Mouse (Mus musculus): Measurements from ENCODE around the gene Rgs17.

Gene Rgs17

GRCm38 (mm10) chr10:5823740-5824491 is 98.3 kb downstream of the Rgs17 start, which contains the start of gene Mtrf1l:
Mtrf1l (minus strand) TSS chr10:5823910.
- peak; percentile 88 for DNase-seq (ENCODE audit: low spot score)

- no peak for DNase-seq (ENCODE audit: low spot score)
These were observed 98.9 kb downstream of the Rgs17 start for GRCm38 (mm10) chr10:5823291-5823739.

DNA sequence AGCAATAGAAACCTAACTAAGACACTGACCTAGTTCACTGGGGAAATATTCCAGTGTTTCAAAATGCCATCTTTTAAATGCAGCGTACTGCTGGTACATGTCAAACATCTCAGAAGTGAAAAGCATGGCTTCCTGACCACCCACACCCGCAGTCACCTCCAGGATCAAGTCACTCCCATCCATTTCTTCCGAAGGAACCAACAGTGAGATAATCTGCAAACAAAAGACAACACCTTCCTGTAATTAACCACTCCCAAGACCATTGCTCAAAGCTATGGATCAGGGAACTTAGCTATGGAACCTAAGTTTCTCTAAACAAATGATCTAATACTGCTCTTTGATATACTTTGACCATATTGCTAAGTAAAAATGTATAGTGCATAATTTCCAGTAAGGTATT is 103.4 kb downstream of the Rgs17 start:
- DNase-seq (ENCODE audit: low spot score): no peak

DNA sequence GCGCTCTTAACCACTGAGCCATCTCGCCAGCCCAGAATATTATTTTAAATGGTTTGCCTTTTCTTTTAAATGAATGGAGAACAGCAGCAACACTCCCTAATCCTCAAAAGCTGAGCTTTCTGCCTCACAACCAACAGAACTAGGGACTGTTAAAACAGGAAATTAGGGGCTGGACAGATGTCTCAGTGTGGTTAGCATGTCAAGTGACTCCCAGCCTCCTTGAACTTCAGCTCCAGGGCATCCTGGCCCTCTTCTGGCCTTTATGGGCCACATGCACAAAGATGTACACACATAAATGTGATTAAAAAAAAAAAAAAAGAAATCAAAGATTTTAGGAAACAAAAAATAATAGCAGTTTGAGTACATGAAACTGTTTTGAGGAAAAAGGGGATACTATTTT is 106.2 kb downstream of the Rgs17 start:
- no peak for DNase-seq (ENCODE audit: low spot score)

DNA sequence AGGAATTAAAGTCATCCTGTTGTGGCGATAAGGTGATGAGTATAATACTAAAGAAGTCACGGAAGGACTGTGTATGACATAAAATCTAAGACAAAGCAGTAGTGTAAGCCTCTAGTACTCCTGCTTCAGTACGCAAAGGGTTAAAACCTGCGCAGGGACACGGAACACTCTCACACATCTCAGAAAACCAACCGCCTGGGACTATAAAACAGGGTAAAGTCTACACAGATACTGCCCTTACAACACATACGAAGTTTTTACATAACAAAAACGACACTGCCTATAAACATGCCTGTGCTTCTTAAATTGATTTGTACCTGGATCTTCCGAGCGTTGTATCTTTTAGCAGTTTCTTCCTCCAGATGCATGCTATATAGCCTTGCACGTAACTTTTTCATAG is 108.5 kb downstream of the Rgs17 start:
- DNase-seq (ENCODE audit: low spot score): no peak

DNA sequence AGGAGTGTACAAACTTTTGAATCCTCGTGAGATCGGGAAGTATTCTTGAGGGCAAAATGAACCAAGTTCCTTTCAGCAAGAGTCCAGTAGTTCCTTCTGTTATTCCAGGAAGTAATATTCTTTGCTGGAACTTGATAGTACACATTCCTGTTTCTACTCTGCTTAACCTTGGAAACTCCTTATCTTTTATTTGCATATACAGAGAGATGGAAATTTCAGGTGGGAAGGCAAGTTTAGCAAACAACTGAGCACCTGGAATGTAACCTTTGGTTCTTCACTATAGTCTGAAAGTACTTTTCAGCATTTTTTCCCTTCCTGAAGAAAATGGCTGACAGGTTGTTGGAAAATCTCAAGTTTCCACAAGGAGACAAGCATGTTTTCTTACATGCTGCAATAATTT is 114.5 kb downstream of the Rgs17 start:
- no peak for DNase-seq (ENCODE audit: low spot score)

GRCm38 (mm10) chr10:5806996-5807395 is 115.2 kb downstream of the Rgs17 start:
- DNase-seq (ENCODE audit: low spot score): no peak

DNA sequence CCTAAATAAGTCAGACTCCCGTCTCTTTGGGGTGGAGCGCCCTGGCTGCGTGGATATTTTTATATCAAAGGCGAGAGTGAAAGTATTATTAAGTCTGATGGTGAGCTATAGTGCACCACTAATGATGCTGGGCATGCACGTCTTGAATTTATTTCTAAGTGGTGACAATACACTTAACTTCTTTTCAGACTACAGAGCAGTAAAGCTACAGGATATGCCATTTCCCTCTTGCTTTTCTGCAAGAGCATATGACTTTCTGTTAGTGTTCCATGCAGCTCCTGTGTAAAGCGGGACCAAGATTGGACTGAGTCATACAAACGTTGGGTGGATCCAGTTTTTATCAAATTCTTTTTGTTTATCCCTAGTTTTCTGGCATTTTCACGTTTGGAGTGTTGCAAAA is 115.8 kb downstream of the Rgs17 start:
- no peak for DNase-seq (ENCODE audit: low spot score)

GRCm38 (mm10) chr10:5805731-5806307 is 116.4 kb downstream of the Rgs17 start:
- DNase-seq (ENCODE audit: low spot score): peak; percentile 83

DNA sequence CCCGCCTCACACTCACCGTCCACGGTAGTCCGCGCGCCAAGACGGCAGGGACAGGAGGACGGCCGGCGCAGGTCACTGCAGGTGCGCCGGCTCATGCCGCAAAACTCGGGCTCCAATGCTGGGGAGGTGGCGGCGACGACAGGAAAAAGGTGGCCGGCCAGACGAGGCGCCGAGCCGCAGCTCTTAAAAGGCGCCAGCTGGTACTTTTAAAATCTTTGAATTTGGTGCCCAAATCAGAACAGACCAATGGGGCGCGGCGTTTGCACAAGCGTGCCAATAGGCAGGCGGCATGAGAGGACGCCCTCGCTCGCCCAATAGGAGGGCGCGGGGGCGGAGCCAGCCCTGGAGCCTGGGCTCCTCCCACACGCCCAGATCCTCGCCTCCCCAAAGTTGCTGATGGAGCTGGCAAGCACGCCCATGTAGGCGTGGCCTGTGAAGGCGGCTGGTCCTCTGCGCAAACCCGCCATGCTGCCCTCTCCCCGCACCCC is 116.9 kb downstream of the Rgs17 start, which contains the start of gene Fbxo5:
Gene Fbxo5, minus strand, starts transcription at position 358 of the 488 bp plus-strand sequence.
- DNase-seq (ENCODE audit: low spot score): peak; percentile 91

DNA sequence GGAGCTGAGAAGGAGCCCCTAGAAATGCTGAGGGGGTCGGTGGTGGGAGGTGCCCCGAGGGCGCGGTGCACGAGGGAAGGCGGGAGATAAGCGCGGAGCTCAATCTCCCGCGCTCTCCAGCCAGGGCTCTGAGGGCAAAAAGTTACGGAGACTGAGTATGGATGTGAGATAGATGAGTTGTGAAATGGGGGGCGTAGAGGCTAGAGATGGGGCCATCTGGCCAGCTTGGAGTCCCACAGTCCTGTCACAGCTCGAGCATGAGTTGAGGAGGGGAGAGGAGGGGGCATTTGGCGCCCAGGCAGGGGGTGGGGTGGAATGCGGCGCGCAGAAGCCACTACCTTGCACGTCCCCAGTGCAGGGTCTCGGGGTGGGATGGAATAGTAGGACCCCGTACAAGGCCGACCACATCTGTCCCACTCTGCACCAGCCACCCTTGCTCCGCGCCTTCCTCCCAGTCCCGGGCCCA is 117.5 kb downstream of the Rgs17 start:
- no peak for DNase-seq (ENCODE audit: low spot score)

DNA sequence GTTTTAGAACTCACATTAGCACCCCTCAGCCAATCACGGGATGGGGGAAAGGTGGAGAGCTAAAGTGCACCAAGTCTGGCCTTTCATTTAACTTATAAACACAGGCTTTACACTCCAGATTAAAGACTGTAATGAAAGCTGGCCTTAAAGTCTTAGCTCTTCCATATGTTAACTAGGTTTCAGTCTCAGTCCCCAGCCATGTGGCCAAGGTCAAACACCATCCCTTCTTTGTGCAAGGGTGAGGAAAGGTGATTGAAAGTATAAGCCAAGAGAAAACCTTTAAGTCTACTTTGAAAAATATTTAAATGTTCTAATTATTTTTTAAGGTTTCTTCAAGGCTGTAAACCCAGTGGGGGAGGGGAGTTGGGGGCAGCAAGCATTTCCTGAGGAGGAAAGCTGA is 118.5 kb downstream of the Rgs17 start:
- DNase-seq (ENCODE audit: low spot score): no peak

DNA sequence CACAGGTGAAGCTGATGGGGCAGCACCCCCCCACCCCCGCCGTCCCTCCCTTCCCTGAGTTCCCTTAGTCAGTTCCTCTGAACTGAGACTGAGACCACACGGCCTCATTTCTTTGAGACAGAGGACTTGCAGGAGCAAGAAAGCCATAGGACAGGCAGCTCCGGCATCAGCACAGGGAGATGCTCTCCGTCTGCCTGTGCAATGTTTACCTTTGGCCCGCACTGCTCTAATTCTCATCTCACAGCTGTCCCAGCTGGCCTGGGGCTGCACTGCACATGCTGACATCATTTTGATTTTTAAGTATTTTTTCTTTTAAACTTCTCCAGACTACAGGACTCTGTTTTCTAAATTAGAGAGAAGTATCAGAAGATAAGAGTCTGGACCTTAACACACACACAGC is 119.3 kb downstream of the Rgs17 start:
- DNase-seq (ENCODE audit: low spot score): no peak

DNA sequence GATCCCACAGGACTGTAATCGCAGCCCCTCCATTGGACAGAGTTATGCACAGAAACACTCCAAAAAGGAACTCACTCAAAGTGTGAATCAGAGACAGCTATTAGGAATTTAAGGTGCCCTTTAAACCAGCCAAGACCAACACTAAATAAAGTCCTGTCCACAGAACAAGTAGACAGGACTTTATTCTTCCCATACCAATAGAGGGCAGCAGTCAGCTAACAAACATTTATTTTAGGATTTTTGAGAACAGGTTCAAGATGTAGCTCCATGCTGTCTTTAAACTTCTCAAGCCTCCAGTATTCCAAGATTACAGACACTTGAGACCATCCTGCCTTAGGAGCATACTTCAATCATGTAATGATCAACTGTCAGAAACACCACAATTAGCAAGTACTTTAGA is 121.7 kb downstream of the Rgs17 start:
- DNase-seq (ENCODE audit: low spot score): no peak

- DNase-seq (ENCODE audit: low spot score): no peak
These were observed 124.1 kb downstream of the Rgs17 start for GRCm38 (mm10) chr10:5798069-5798468.

DNA sequence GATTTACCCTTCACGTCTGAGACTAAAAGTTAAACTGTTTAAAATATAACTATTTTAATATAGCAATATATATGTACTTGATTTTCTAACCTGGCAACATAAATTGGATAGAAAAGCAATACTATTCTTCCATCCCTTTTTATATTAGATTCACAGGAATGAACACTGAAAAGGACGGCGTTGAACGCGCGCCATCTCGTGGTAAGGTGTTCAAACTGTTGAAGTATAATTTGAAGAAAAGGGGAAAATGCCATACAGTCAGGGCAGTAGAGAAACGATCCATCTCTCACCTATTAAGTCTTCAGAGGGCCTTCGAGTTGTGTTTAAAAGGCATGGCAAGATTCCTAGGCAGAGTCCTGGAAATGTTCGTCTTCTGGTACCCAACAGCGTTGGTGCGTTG is 131.5 kb downstream of the Rgs17 start:
- DNase-seq (ENCODE audit: low spot score): no peak

- no peak for DNase-seq (ENCODE audit: low spot score)
These were observed 135.3 kb downstream of the Rgs17 start for GRCm38 (mm10) chr10:5786923-5787322.
